Mouse (Mus musculus) megakaryocyte, embryonic 14.5 days (primary cell): ENCODE measurements around the gene Hist1h2bn. TPM values are rescaled to one million over a fixed set of nuclear protein-coding genes. Genes with fewer than 3 reads are reported as not detected.
"Not testable (repeated sequence)": the region's sequence is repeated elsewhere in the genome, so short reads cannot be mapped to it uniquely, and the experiment has no call there.

Experiments
- H3K27me3 ChIP-seq: replicated peaks from 2 replicates; pipeline ENCODE3; 2012; ENCODE audit warnings: inconsistent platforms
- H3K36me3 ChIP-seq: replicated peaks from 2 replicates; pipeline ENCODE3; 2012; ENCODE audit warnings: low read length, inconsistent platforms, mixed read lengths
- H3K4me1 ChIP-seq: 2 replicates; pipeline ENCODE4 v1.6.1; 2012; ENCODE audit warnings: inconsistent platforms
- H3K4me3 ChIP-seq: replicated peaks from 2 replicates; pipeline ENCODE3; 2012; ENCODE audit warnings: moderate library complexity, mild to moderate bottlenecking, inconsistent platforms
- H3K9me3 ChIP-seq: 2 replicates; pipeline ENCODE4 v1.6.1; 2012; ENCODE audit warnings: inconsistent platforms
- FLI1 ChIP-seq: IDR thresholded peaks from 2 replicates; pipeline ENCODE4 v1.6.1; 2012; ENCODE audit warnings: low read length, inconsistent platforms, mixed read lengths
- GATA1 ChIP-seq: IDR thresholded peaks from 3 replicates; pipeline ENCODE4 v1.6.1; 2012; ENCODE audit warnings: mixed read lengths, low read length, inconsistent platforms, borderline replicate concordance
- polyA plus RNA-seq: library from polyadenylated mRNA; stranded (reverse); fragments of >175 nt; gene quantifications from 2 replicates; pipeline ENCODE4 v1.2.3, GENCODE M21; 2012; ENCODE audit warnings: low replicate concordance; ENCODE audit not compliant: insufficient read depth

Hist1h2bn gene
- polyA plus RNA-seq = 7.1 TPM in 1 of 2 replicates, not detected in the other

DNA sequence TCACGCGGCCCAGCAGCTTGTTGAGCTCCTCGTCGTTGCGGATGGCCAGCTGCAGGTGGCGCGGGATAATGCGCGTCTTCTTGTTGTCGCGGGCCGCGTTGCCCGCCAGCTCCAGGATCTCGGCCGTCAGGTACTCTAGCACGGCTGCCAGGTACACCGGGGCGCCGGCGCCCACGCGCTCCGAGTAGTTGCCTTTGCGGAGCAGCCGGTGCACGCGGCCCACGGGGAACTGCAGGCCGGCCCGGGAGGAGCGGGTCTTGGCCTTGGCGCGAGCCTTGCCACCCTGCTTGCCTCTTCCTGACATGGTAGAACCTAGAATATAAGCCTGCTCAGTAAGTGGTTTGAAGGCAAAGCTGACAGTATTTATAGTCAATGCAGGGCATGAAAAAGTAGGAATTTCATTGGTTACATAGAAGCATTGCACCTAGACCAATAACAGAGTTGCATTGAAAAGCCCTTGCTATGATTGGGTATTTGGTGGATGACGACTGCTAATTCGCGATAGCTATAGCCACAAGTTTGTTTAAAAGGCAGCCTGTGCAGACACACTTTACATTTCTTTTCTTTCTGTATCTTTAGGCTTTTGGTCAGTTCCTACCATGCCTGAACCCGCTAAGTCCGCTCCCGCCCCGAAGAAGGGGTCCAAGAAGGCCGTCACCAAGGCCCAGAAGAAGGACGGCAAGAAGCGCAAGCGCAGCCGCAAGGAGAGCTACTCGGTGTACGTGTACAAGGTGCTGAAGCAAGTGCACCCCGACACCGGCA is at the start of gene Hist1h2bn, which contains the start of gene Hist1h2ak:
Gene Hist1h2bn (plus strand): TSS at position 600 of the 762 bp plus-strand sequence.
Gene Hist1h2ak (minus strand): TSS at position 304 of the 762 bp plus-strand sequence.
- Histone ChIP-seq H3K4me1 (peaks cover 51% of the 10 kb centered on the region), H3K4me3 (peak within 1 kb of the TSS; percentile 88)
- H3K9me3 ChIP-seq, H3K36me3 ChIP-seq, H3K27me3 ChIP-seq: not testable (repeated sequence)

- Histone ChIP-seq H3K36me3 (no peaks in the 10 kb centered on the region), H3K9me3 (no peaks in the 10 kb centered on the region), H3K27me3 (peaks cover 5% of the 10 kb centered on the region), H3K4me3 (no peak overlapping the region), H3K4me1 (peaks cover 11% of the 10 kb centered on the region)
- TF ChIP-seq FLI1 (no peak), GATA1 (no peak)
Observed at GRCm38 (mm10) chr13:21706669-21707068, 47.3 kb upstream of the Hist1h2bn start.

DNA sequence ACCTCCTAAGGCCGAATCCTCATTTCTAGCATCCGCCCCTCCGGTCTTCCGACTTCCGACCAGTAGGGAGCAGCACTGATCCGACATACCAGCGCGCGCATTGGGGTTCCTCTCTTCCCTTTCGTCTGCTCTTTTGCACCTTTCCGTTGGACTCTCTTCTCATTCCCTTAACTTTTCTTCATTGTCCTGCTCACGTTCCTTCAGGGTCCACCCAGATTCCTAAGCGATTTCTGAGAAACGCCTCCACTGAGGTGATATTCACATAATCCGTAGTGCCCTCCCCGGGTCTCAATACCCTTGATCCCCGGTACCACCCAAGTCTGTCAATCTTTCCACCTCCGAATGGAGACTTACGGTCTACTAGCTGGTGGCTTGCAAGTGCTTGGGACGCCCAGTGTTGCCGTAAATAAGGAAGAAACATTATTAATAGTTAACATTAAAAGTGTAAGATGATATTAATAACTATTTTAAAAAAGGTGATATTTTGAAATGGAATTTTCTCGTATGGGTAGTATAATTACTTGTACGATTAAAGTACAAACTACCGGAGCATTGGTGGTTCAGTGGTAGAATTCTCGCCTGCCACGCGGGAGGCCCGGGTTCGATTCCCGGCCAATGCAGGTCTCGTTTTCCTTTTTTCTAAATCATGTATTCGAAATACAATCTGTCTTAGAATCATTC is 43.8 kb upstream of the Hist1h2bn start:
- Histone ChIP-seq H3K4me1 (peaks cover 19% of the 10 kb centered on the region), H3K27me3 (peaks cover 2% of the 10 kb centered on the region), H3K9me3 (no peaks in the 10 kb centered on the region), H3K36me3 (no peaks in the 10 kb centered on the region), H3K4me3 (peak overlapping the region; percentile 93)
- no peak for TF ChIP-seq FLI1
- TF ChIP-seq GATA1 = no peak

DNA sequence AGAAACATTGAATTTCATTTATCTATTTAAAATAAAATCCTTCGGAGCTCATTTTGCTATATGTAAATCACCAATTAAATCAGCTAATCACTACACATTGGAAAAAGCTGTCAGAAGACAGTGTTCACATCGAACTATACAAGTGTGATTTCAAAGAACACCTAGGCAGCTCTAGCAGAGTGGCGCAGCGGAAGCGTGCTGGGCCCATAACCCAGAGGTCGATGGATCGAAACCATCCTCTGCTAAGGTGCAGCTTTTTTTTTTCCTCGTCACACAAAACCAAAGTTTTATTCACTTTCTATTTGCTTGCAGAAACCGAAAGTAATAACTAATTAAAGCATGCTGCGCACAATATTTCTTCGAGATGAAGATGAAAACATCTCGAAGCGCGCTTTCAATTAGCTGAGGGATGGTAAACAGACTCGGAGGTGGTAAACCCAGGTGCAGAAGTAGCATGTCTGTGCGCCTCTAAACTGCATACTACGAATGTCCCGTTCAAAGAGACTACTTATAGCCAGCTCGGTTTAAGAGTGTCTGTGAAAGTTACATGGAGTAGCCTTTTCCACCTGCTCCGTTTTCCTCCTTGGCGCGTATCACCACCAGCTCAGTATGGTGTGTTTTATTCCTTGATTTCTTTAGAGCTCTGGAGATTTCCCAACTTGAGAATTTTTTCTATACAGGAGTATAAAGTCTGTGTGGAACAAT is 43.0 kb upstream of the Hist1h2bn start:
- no peaks in the 10 kb centered on the region for H3K9me3 ChIP-seq
- no peak for TF ChIP-seq FLI1
- no peak for TF ChIP-seq GATA1
- no peaks in the 10 kb centered on the region for H3K36me3 ChIP-seq

GRCm38 (mm10) chr13:21711698-21712097 is 42.2 kb upstream of the Hist1h2bn start:
- H3K36me3 ChIP-seq = no peaks in the 10 kb centered on the region
- no peak overlapping the region for H3K4me3 ChIP-seq
- H3K9me3 ChIP-seq = no peaks in the 10 kb centered on the region
- peaks cover 2% of the 10 kb centered on the region for H3K27me3 ChIP-seq
- no peak for TF ChIP-seq GATA1
- TF ChIP-seq FLI1 = no peak
- peaks cover 24% of the 10 kb centered on the region for H3K4me1 ChIP-seq

More for the DNA sequence above, 43.0 kb upstream of the Hist1h2bn start:
- peak overlapping the region; percentile 93 for H3K4me3 ChIP-seq
- peaks cover 2% of the 10 kb centered on the region for H3K27me3 ChIP-seq
- H3K4me1 ChIP-seq = peaks cover 22% of the 10 kb centered on the region

GRCm38 (mm10) chr13:21714725-21715124 is 39.2 kb upstream of the Hist1h2bn start:
- peak overlapping the region; percentile 89 for H3K4me3 ChIP-seq

DNA sequence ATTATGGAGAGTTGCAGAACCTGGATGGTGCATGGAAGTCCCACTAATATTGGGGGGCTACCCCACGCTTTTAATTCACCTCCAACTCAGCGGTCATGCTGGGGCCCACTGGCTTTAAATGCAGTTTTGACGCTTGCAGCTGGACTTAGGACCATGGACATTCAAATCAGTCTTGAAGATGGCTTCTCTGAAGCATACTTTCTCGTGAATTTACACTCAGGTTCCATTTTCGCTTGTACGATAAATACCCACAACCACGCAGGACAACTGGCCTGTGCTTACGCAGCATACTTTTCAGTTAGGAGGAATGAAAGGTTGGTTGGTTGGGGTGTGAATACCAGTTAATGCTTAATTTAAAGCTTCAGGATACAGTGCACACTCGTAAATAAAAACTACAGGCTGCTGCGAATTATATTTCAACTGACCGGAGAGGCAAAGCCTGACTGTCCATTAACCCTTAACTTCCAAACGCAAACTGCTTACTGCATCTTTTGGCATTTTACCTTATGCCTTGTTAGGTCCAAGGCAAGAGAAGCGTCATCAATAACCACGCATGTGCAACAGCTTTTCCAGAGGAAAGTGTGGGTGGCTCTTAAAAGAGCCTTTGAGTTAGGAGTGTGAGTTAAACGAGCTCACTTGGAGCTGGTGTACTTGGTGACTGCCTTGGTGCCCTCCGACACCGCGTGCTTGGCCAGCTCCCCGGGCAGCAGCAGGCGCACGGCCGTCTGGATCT is 38.6 kb upstream of the Hist1h2bn start:
- no peaks in the 10 kb centered on the region for H3K9me3 ChIP-seq
- H3K4me3 ChIP-seq = peak overlapping the region; percentile 89
- H3K36me3 ChIP-seq = no peaks in the 10 kb centered on the region
- TF ChIP-seq GATA1 (no peak), FLI1 (no peak)
- H3K4me1 ChIP-seq = peaks cover 49% of the 10 kb centered on the region
- no peaks in the 10 kb centered on the region for H3K27me3 ChIP-seq

More at GRCm38 (mm10) chr13:21714725-21715124, 39.2 kb upstream of the Hist1h2bn start:
- no peaks in the 10 kb centered on the region for H3K9me3 ChIP-seq
- H3K4me1 ChIP-seq = peaks cover 43% of the 10 kb centered on the region
- no peaks in the 10 kb centered on the region for H3K36me3 ChIP-seq
- TF ChIP-seq FLI1 (no peak), GATA1 (no peak)
- no peaks in the 10 kb centered on the region for H3K27me3 ChIP-seq

GRCm38 (mm10) chr13:21715864-21716539 is 37.9 kb upstream of the Hist1h2bn start, which contains the start of the genes Hist1h2bl and Hist1h2ai:
Gene Hist1h2bl, minus strand, starts transcription at chr13:21716143.
Gene Hist1h2ai, plus strand, starts transcription at chr13:21716422.
- not testable (repeated sequence) for H3K9me3 ChIP-seq, H3K36me3 ChIP-seq, H3K27me3 ChIP-seq
- H3K4me3 ChIP-seq = peak within 1 kb of the TSS; percentile 89
- H3K4me1 ChIP-seq = peaks cover 55% of the 10 kb centered on the region

DNA sequence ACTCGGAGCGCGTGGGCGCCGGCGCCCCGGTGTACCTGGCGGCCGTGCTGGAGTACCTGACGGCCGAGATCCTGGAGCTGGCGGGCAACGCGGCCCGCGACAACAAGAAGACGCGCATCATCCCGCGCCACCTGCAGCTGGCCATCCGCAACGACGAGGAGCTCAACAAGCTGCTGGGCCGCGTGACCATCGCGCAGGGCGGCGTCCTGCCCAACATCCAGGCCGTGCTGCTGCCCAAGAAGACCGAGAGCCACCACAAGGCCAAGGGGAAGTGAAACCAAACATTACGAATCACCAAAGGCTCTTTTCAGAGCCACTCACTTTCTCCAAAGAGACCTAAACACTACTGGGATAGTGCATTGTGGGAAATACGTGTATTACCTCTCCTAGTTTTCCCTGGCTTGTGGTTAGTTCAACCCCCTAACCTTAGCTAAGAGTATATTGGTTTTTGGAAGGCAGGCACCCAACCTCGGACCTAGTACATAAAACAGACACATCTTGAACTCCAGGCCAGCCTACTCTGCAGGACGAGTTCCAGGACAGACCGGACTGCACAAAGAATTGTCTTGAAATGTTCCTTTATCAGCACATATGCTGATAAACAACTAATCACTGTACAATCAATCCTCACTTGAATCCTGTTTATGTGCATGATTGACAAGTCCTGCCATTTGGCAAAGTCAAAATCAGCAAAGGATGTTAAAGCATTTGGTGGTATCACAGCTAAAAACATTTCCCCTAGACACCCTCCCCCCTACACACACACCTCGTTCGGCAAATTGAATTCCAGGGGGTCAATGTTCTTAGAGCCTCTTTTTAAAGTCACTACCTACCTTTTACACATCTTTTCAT is 37.2 kb upstream of the Hist1h2bn start:
- H3K4me1 ChIP-seq = peaks cover 51% of the 10 kb centered on the region
- H3K36me3 ChIP-seq, H3K27me3 ChIP-seq, H3K9me3 ChIP-seq: not testable (repeated sequence)
- peak overlapping the region; percentile 89 for H3K4me3 ChIP-seq

DNA sequence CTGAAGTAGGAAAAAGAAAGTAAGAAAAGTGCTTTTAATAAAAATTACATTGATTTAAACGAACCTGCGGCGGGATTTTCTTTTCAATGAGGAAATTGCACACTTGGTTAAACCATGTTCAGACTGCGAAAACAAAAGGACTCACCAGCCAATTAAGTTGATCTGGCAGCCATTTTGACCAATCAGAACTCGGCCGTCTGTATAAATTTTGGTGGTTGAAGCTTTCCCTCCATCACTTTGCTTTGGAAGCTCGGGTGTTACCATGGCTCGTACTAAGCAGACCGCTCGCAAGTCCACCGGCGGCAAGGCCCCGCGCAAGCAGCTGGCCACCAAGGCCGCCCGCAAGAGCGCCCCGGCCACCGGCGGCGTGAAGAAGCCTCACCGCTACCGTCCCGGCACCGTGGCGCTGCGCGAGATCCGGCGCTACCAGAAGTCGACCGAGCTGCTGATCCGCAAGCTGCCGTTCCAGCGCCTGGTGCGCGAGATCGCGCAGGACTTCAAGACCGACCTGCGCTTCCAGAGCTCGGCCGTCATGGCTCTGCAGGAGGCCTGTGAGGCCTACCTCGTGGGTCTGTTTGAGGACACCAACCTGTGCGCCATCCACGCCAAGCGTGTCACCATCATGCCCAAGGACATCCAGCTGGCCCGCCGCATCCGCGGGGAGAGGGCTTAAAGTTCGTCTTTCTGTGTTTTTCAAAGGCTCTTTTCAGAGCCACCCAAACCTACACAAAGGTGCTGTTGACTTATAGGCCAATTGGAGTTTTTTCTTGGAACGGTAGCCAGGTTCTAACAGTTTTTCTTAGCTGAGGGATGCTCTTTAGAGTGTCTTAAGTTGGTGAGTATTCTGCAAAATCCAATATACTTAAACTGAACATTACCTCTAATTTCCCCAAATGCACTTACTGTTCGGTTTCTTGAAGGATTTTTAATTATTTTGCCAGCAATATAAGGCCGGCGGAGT is 36.2 kb upstream of the Hist1h2bn start, which contains the start of gene Hist1h3h:
Gene Hist1h3h (plus strand): TSS at position 263 of the 961 bp plus-strand sequence.
- not testable (repeated sequence) for H3K9me3 ChIP-seq, H3K36me3 ChIP-seq, H3K27me3 ChIP-seq
- peaks cover 60% of the 10 kb centered on the region for H3K4me1 ChIP-seq
- H3K4me3 ChIP-seq = peak within 1 kb of the TSS; percentile 89
